Comparison of ENCODE assay signal across 8 mouse cellular contexts in the genomic region with DNA sequence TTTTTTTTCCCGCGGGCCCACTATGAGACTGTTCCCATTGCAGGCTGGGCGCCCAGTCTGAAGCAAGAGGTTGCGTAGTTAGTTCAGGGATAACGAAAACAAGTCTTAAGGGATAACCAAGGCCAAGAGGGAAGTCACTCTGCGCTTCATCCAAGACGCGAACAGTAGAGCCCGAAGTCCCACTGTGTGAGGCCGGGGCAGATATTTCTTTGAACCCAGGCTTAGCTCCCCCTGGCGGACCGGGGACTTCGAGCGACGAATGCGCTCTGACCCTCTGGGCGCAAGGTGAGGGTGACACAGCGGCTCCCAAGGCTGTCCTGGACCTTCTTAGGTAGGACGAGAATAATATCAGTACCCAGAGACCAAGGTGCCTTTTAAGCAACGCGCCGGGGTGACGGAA. TPM values are rescaled to one million over a fixed set of nuclear protein-coding genes. Genes with fewer than 3 reads are reported as not detected.
DNase-seq lines count a peak whose midpoint lies in the region; ATAC-seq lines count a peak whose summit lies in the region.

No protein-coding gene starts in this region.

- no peak overlapping the region for H3K27ac ChIP-seq in hindbrain, embryonic 16.5 days (ENCODE audit: low read depth, low read length)
- H3K27ac ChIP-seq in liver, embryonic 13.5 days, result no peak overlapping the region

- under 1% methylated on average over 23 of the region's 23 CpGs for WGBS in hindbrain, embryonic 16.5 days
- 1% methylated on average over 23 of the region's 23 CpGs for WGBS in liver, embryonic 13.5 days (ENCODE audit: insufficient replicate concordance)

- peaks cover 44% of the 10 kb centered on the region for H3K4me1 ChIP-seq in hindbrain, embryonic 16.5 days (ENCODE audit: control insufficient read depth, insufficient read depth, low read depth, low read length)
- peaks cover 29% of the 10 kb centered on the region for H3K4me1 ChIP-seq in liver, embryonic 13.5 days (replicated peaks)

- H3K4me2 ChIP-seq in hindbrain, embryonic 16.5 days (ENCODE audit: low read length), result peak overlapping the region; percentile 98
- H3K4me2 ChIP-seq in liver, embryonic 13.5 days, result peak overlapping the region; percentile 65

- intact Hi-C loops in left cerebral cortex, postnatal 14 days (cut with DNase I), result loop anchor here (1.0 to 5.0 kb wide), 2 partner anchors 93 to 241 kb away; no protein-coding TSS in a partner anchor
- intact Hi-C loops in gastrocnemius, postnatal 14 days (cut with DNase I; ENCODE audit: low total_unique reads), result loop anchor here (5.0 kb wide), 1 partner anchor 94 kb away; no protein-coding TSS in a partner anchor

- ATAC-seq in hindbrain, embryonic 16.5 days, result no peak
- no peak for ATAC-seq in liver, embryonic 13.5 days (ENCODE audit: low read depth)
- ATAC-seq in monocyte, adult 5-6 weeks (replicated peaks; ENCODE audit: insufficient number of reproducible peaks, low FRiP score, low TSS enrichment, poor library complexity, severe bottlenecking), result 0 out of 2 replicates have a peak, but pooled peaks have one; percentile 27

- no peaks in the 10 kb centered on the region for H3K36me3 ChIP-seq in hindbrain, embryonic 16.5 days (ENCODE audit: control insufficient read depth, insufficient read depth, low read length)
- no peaks in the 10 kb centered on the region for H3K36me3 ChIP-seq in liver, embryonic 13.5 days

- H3K4me3 ChIP-seq in hindbrain, embryonic 16.5 days (ENCODE audit: low read length), result peak overlapping the region; percentile 50
- H3K4me3 ChIP-seq in liver, embryonic 13.5 days (replicated peaks), result peak overlapping the region; percentile 49

- H3K9ac ChIP-seq in hindbrain, embryonic 16.5 days (ENCODE audit: low read depth, low read length), result no peak overlapping the region
- no peak overlapping the region for H3K9ac ChIP-seq in liver, embryonic 13.5 days

- H3K27me3 ChIP-seq in hindbrain, embryonic 16.5 days (replicated peaks; ENCODE audit: control insufficient read depth, insufficient read depth, low read length), result peaks cover 75% of the 10 kb centered on the region
- H3K27me3 ChIP-seq in liver, embryonic 13.5 days, result peaks cover 99% of the 10 kb centered on the region

- H3K9me3 ChIP-seq in hindbrain, embryonic 16.5 days (ENCODE audit: control insufficient read depth, low read length), result no peaks in the 10 kb centered on the region
- no peaks in the 10 kb centered on the region for H3K9me3 ChIP-seq in liver, embryonic 13.5 days (replicated peaks)

- DNase-seq in left cerebral cortex, postnatal 14 days (ENCODE audit: low spot score in 2 of 2), result peak; percentile 26 to 52
- DNase-seq in left cerebral cortex, adult 11 months (ENCODE audit: low spot score), result no peak
- peak; percentile 31 for DNase-seq in cerebellum, adult 9-11 months
- peak; percentile 85 for DNase-seq in gastrocnemius, postnatal 14 days
- DNase-seq in liver, embryonic 13.5 days, result peak; percentile 13
- peak; percentile 74 for DNase-seq in testis, postnatal 14 days (ENCODE audit: low spot score)

RNA-seq across cellular contexts. Expression of a gene that starts 1.7 kb away (rescaled TPM):
- total RNA-seq in left cerebral cortex, postnatal 14 days (2021), result under 1 TPM; 0.15 to 0.42 TPM
- total RNA-seq in gastrocnemius, postnatal 14 days (2021), result 1 to 10 TPM; 6.1 to 7.9 TPM
- polyA plus RNA-seq in hindbrain, embryonic 16.5 days (2015; fragmentation: Nextera tagmentation; extraction: Ambion mirVana), result 1.4 and 2.7 TPM in 2 replicates
- 0.84 and 1.1 TPM in 2 replicates for polyA plus RNA-seq in liver, embryonic 13.5 days (2015; fragmentation: Nextera tagmentation; extraction: Ambion mirVana)
- total RNA-seq in monocyte, adult 5-6 weeks (2017), result 0.39 to 9.2 TPM (median 6.3 TPM) in 3 replicates
